Mouse (Mus musculus): ENCODE results near the gene Elf1.

- TF ChIP-seq POLR2A (IDR thresholded peaks at IDR 0.05; ENCODE audit: low read depth, low read length) (0 out of 2 replicates have a peak, but pooled peaks have one; percentile 9), CTCF (IDR thresholded peaks at IDR 0.05; ENCODE audit: borderline replicate concordance, insufficient read depth, low read length) (no peak)
Measured at GRCm38 (mm10) chr14:79586499-79587138, 105.6 kb downstream of the Elf1 start.
